Mouse (Mus musculus): ENCODE measurements around the gene Gm10377.
"Not testable (repeated sequence)": the region's sequence is repeated elsewhere in the genome, so short reads cannot be mapped to it uniquely, and the experiment has no call there.

Gene Gm10377

GRCm38 (mm10) chr14:42797887-42798286, at the start of gene Gm10377:
Gm10377 (minus strand) TSS chr14:42797987.
- not testable (repeated sequence) for DNase-seq (ENCODE audit: low spot score in 2 of 2)

GRCm38 (mm10) chr14:42768721-42769120, 29.1 kb downstream of the Gm10377 start, which contains the start of gene Gm3015:
Gm3015 (minus strand) TSS chr14:42768821.
- DNase-seq (ENCODE audit: low spot score in 2 of 2) = not testable (repeated sequence)

Data from left cerebral cortex, adult 9 months (tissue).